Mouse (Mus musculus): Measurements from ENCODE around the gene Clec2l. TPM values are rescaled to one million over a fixed set of nuclear protein-coding genes. Genes with fewer than 3 reads are reported as not detected.

The Clec2l gene
- polyA plus RNA-seq, 1 experiment from 2014 or later: 1.1 TPM

- WGBS: 85% methylated on average over 14 of the region's 14 CpGs
- no peak overlapping the region for H3K4me3 ChIP-seq
- no peak overlapping the region for H3K27ac ChIP-seq
- H3K27me3 ChIP-seq (ENCODE audit: insufficient read depth, poor library complexity, severe bottlenecking): no peaks in the 10 kb centered on the region
- no peaks in the 10 kb centered on the region for H3K9me3 ChIP-seq
- H3K4me1 ChIP-seq (replicated peaks): no peaks in the 10 kb centered on the region
- no peaks in the 10 kb centered on the region for H3K36me3 ChIP-seq
- no peak for DNase-seq (ENCODE audit: low spot score)
These were observed 13.9 kb downstream of the Clec2l start for GRCm38 (mm10) chr6:38676723-38677122.

GRCm38 (mm10) chr6:38677629-38678028 lies 14.8 kb downstream of the Clec2l start:
- DNase-seq (ENCODE audit: low spot score): no peak
- WGBS: 78% methylated on average over 9 of the region's 9 CpGs
- Histone ChIP-seq H3K36me3 (no peaks in the 10 kb centered on the region), H3K4me3 (no peak overlapping the region), H3K4me1 (replicated peaks) (no peaks in the 10 kb centered on the region), H3K9me3 (no peaks in the 10 kb centered on the region), H3K27ac (no peak overlapping the region), H3K27me3 (ENCODE audit: insufficient read depth, poor library complexity, severe bottlenecking) (no peaks in the 10 kb centered on the region)

GRCm38 (mm10) chr6:38682532-38682931 lies 19.7 kb downstream of the Clec2l start:
- 68% methylated on average over 2 of the region's 2 CpGs for WGBS
- Histone ChIP-seq H3K27ac (no peak overlapping the region), H3K4me3 (no peak overlapping the region), H3K4me1 (replicated peaks) (no peaks in the 10 kb centered on the region), H3K27me3 (ENCODE audit: insufficient read depth, poor library complexity, severe bottlenecking) (no peaks in the 10 kb centered on the region), H3K36me3 (peaks cover 14% of the 10 kb centered on the region), H3K9me3 (no peaks in the 10 kb centered on the region)
- no peak for DNase-seq (ENCODE audit: low spot score)

DNA sequence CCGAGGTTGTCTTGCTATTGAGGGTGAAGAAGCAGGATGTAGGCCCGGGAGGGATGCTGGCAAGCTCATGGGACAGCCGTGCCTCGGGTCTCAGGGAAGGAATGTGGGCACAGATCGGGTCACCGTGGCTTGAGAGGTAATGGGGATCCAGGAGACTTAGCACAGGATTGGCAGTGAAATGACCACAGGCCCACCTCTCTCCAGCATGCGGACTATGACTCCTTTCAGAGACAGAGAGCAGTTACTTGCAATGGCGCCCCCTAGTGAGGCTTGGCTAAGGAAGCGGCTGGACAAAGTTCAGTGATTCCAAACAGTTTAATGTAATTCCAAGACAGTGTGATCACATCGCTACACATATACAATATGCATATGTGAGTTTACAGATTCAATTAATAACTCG lies 24.3 kb downstream of the Clec2l start:
- H3K36me3 ChIP-seq: peaks cover 44% of the 10 kb centered on the region
- H3K27ac ChIP-seq: no peak overlapping the region
- H3K9me3 ChIP-seq: no peaks in the 10 kb centered on the region
- H3K4me3 ChIP-seq: no peak overlapping the region
- H3K27me3 ChIP-seq (ENCODE audit: insufficient read depth, poor library complexity, severe bottlenecking): no peaks in the 10 kb centered on the region
- 63% methylated on average over 11 of the region's 11 CpGs for WGBS
- H3K4me1 ChIP-seq (replicated peaks): peaks cover 8% of the 10 kb centered on the region; the same call in 1 of the 2 replicates
- peak; percentile 34 for DNase-seq (ENCODE audit: low spot score)

- Histone ChIP-seq H3K36me3 (peaks cover 60% of the 10 kb centered on the region), H3K27ac (no peak overlapping the region), H3K4me1 (replicated peaks) (peaks cover 8% of the 10 kb centered on the region; the same call in 1 of the 2 replicates), H3K9me3 (no peaks in the 10 kb centered on the region), H3K27me3 (ENCODE audit: insufficient read depth, poor library complexity, severe bottlenecking) (no peaks in the 10 kb centered on the region), H3K4me3 (no peak overlapping the region)
- no peak for DNase-seq (ENCODE audit: low spot score)
- 90% methylated on average over 10 of the region's 10 CpGs for WGBS
These were observed 26.0 kb downstream of the Clec2l start for GRCm38 (mm10) chr6:38688841-38689240.

DNA sequence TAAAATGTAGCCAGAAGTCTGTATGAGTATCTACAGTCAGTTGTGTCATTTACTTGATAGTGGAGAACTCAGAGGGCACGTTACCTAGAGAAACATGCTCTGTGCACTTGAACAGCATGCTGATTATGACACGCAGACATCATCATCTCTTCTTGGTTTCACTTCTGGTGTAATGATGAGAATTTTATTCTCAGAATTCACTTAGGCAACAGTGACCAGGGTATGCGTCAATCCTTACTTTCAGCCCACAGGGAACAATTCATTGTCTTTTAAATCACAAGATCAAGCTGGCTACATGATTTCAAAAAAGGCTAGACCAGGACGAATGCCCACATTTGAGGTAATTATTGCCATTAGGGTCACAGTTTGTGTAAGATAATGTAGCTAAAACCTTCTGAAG lies 27.7 kb downstream of the Clec2l start:
- no peak for DNase-seq (ENCODE audit: low spot score)
- no peaks in the 10 kb centered on the region for H3K27me3 ChIP-seq (ENCODE audit: insufficient read depth, poor library complexity, severe bottlenecking)
- WGBS: 83% methylated on average over 4 of the region's 4 CpGs
- H3K36me3 ChIP-seq: peaks cover 76% of the 10 kb centered on the region
- H3K4me3 ChIP-seq: no peak overlapping the region
- no peaks in the 10 kb centered on the region for H3K9me3 ChIP-seq
- no peak overlapping the region for H3K27ac ChIP-seq
- peaks cover 8% of the 10 kb centered on the region; the same call in 1 of the 2 replicates for H3K4me1 ChIP-seq (replicated peaks)

GRCm38 (mm10) chr6:38691052-38691451 lies 28.2 kb downstream of the Clec2l start:
- H3K27ac ChIP-seq: no peak overlapping the region
- DNase-seq (ENCODE audit: low spot score): no peak
- H3K9me3 ChIP-seq: no peaks in the 10 kb centered on the region
- peaks cover 79% of the 10 kb centered on the region for H3K36me3 ChIP-seq
- no peak overlapping the region for H3K4me3 ChIP-seq
- no peaks in the 10 kb centered on the region for H3K27me3 ChIP-seq (ENCODE audit: insufficient read depth, poor library complexity, severe bottlenecking)
- 92% methylated on average over 5 of the region's 5 CpGs for WGBS
- H3K4me1 ChIP-seq (replicated peaks): peaks cover 8% of the 10 kb centered on the region; the same call in 1 of the 2 replicates

DNA sequence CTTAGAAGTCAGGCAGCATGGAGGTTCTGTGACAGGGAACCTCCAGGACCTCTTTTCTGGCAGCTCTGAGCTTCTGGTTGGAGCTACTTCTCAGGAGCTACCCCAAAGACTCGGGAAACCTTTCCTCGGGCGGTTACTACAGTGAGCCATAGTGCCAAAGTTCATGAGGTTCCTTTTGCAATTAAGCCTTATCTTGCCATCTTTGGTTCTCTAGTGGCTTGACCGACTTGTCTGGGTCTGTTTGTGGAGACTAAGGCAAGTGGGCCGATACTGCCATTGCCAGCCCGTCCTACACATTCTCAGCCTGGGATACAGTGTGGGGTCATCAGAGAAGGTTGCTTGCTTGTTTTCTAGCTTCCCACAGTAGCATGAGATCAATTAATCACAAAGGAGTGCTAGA lies 29.7 kb downstream of the Clec2l start:
- Histone ChIP-seq H3K9me3 (no peaks in the 10 kb centered on the region), H3K4me3 (no peak overlapping the region), H3K4me1 (replicated peaks) (peaks cover 8% of the 10 kb centered on the region; the same call in 1 of the 2 replicates), H3K36me3 (peaks cover 80% of the 10 kb centered on the region), H3K27ac (no peak overlapping the region), H3K27me3 (ENCODE audit: insufficient read depth, poor library complexity, severe bottlenecking) (no peaks in the 10 kb centered on the region)
- 91% methylated on average over 6 of the region's 6 CpGs for WGBS
- DNase-seq (ENCODE audit: low spot score): no peak

DNA sequence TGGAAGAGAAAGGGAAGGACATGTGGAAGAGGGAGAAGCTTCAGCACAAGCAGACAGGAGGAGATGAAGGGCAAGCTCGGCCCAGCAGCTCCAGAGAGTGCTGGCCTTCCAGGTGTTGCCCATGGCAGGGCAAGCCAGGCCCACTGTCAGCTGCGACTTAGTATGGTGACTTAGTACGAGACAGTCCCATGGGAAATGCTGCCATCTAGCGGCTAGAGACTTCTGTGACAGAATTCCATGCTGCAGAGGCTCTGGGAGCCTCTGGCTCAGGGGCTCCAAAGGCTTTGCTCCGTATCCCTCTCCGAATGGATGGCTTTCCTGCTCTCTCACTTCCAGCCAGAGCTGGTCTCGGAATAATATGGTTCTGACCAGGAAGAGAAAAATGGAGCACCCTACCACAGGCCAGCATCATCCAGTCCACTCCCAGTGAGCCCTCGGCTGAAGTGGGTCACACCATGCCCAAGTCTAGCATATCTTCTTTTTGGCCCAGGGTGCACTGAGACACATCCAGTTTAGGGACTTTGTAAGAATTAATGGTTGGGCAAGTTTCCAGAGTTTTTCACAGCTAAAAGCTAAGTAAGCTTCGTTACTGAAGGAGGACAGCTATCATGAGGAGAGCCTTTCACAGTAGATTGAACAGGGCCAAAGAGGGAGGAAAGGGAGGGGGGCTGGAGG lies 32.6 kb downstream of the Clec2l start:
- H3K4me3 ChIP-seq: no peak overlapping the region
- no peak overlapping the region for H3K27ac ChIP-seq
- H3K9me3 ChIP-seq: no peaks in the 10 kb centered on the region
- DNase-seq (ENCODE audit: low spot score): peak; percentile 80
- H3K36me3 ChIP-seq: peaks cover 85% of the 10 kb centered on the region
- H3K4me1 ChIP-seq (replicated peaks): peaks cover 8% of the 10 kb centered on the region; the same call in 1 of the 2 replicates
- no peaks in the 10 kb centered on the region for H3K27me3 ChIP-seq (ENCODE audit: insufficient read depth, poor library complexity, severe bottlenecking)
- WGBS: 33% methylated on average over 9 of the region's 9 CpGs

DNA sequence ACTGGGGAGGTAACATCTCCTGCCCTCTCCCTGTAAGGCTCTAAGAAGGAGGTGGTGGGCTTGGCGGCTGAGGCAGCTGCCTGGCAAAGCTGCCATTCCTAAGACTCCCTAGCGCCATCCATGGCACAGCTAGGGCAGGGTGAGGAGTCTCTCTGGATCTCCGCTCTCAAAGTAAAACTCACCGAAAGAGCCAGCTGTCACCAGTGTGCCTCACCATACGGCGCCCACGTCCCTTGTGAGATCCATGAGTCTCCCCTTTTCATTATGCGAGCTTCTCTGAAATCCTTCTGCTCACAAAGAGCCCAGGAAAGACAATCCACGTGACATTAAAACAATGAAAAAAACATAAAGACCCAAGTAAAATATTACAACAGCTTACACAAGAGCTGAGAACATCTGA lies 33.7 kb downstream of the Clec2l start:
- Histone ChIP-seq H3K4me3 (no peak overlapping the region), H3K27me3 (ENCODE audit: insufficient read depth, poor library complexity, severe bottlenecking) (no peaks in the 10 kb centered on the region), H3K4me1 (replicated peaks) (peaks cover 8% of the 10 kb centered on the region; the same call in 1 of the 2 replicates), H3K27ac (no peak overlapping the region), H3K36me3 (peaks cover 94% of the 10 kb centered on the region), H3K9me3 (no peaks in the 10 kb centered on the region)
- no peak for DNase-seq (ENCODE audit: low spot score)
- WGBS: 87% methylated on average over 9 of the region's 9 CpGs

- no peak for DNase-seq (ENCODE audit: low spot score)
- Histone ChIP-seq H3K4me3 (no peak overlapping the region), H3K9me3 (no peaks in the 10 kb centered on the region), H3K4me1 (replicated peaks) (0 out of 2 replicates have a peak, but pooled peaks cover 4% of the 10 kb centered on the region), H3K27me3 (ENCODE audit: insufficient read depth, poor library complexity, severe bottlenecking) (no peaks in the 10 kb centered on the region), H3K36me3 (peaks cover 94% of the 10 kb centered on the region), H3K27ac (no peak overlapping the region)
- 96% methylated on average over 18 of the region's 18 CpGs for WGBS
These were observed 35.5 kb downstream of the Clec2l start for GRCm38 (mm10) chr6:38698233-38698889.

DNA sequence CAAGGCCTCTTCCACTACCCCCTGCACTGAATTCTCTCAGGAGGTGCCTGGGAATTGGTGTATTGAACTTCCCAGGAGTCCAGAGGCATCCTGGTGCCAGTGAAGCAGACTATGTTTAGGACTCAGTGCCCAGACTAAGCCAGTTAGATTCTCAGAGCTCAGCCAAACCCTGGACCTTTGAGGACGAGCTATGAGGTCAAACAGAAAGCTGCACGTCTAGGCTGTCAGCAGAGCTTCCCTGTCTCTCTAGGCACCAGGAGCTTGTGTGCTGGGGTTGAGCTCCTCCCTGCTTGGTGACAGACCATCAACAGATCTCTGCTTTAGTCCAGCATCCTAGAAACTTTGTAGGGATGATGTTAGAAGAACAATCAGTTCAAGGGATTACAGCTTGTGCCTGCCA lies 38.6 kb downstream of the Clec2l start:
- 58% methylated on average over 2 of the region's 2 CpGs for WGBS
- DNase-seq (ENCODE audit: low spot score): no peak
- no peaks in the 10 kb centered on the region for H3K27me3 ChIP-seq (ENCODE audit: insufficient read depth, poor library complexity, severe bottlenecking)
- H3K4me1 ChIP-seq (replicated peaks): 0 out of 2 replicates have a peak, but pooled peaks cover 9% of the 10 kb centered on the region
- peaks cover 92% of the 10 kb centered on the region for H3K36me3 ChIP-seq
- no peak overlapping the region for H3K4me3 ChIP-seq
- H3K27ac ChIP-seq: no peak overlapping the region
- H3K9me3 ChIP-seq: no peaks in the 10 kb centered on the region

GRCm38 (mm10) chr6:38702810-38703399 lies 40.0 kb downstream of the Clec2l start:
- no peak for DNase-seq (ENCODE audit: low spot score)
- Histone ChIP-seq H3K36me3 (peaks cover 96% of the 10 kb centered on the region), H3K4me1 (replicated peaks) (0 out of 2 replicates have a peak, but pooled peaks cover 9% of the 10 kb centered on the region), H3K27me3 (ENCODE audit: insufficient read depth, poor library complexity, severe bottlenecking) (no peaks in the 10 kb centered on the region), H3K9me3 (no peaks in the 10 kb centered on the region), H3K4me3 (no peak overlapping the region), H3K27ac (no peak overlapping the region)
- 60% methylated on average over 6 of the region's 6 CpGs for WGBS
